Mouse (Mus musculus) urinary bladder, postnatal 10 days (tissue): Measurements from ENCODE around the gene Platr25.
A peak's percentile ranks its signal among the peaks of the same experiment; 100 is the strongest.
"Not testable (repeated sequence)": the region's sequence is repeated elsewhere in the genome, so short reads cannot be mapped to it uniquely, and the experiment has no call there.

Experiments
- DNase-seq: peaks from one replicate; pipeline ENCODE4 v3.0.0; 2022; ENCODE audit warnings: low spot score

Gene Platr25

GRCm38 (mm10) chr13:62760432-62761415 is at the start of gene Platr25:
Platr25 (minus strand) TSS chr13:62760709.
- DNase-seq = not testable (repeated sequence)

GRCm38 (mm10) chr13:62807981-62808380 is 47.5 kb upstream of the Platr25 start:
- not testable (repeated sequence) for DNase-seq

- DNase-seq = not testable (repeated sequence)
Observed at GRCm38 (mm10) chr13:62786135-62786493, 25.6 kb upstream of the Platr25 start.

- not testable (repeated sequence) for DNase-seq
Observed at GRCm38 (mm10) chr13:62785199-62786134, 25.0 kb upstream of the Platr25 start, which contains the start of gene Gm5141. Gm5141 (minus strand) TSS chr13:62785808.

GRCm38 (mm10) chr13:62763806-62764205 is 3.3 kb upstream of the Platr25 start:
- not testable (repeated sequence) for DNase-seq

- DNase-seq = no peak
Observed at GRCm38 (mm10) chr13:62733322-62733721, 27.2 kb downstream of the Platr25 start.

GRCm38 (mm10) chr13:62712611-62713010 is 47.9 kb downstream of the Platr25 start:
- not testable (repeated sequence) for DNase-seq

- not testable (repeated sequence) for DNase-seq
Observed at GRCm38 (mm10) chr13:62685287-62685648, 75.2 kb downstream of the Platr25 start.

GRCm38 (mm10) chr13:62684608-62685286 is 75.8 kb downstream of the Platr25 start:
- DNase-seq = not testable (repeated sequence)

GRCm38 (mm10) chr13:62653369-62653743 is 107.2 kb downstream of the Platr25 start:
- no peak for DNase-seq

GRCm38 (mm10) chr13:62652681-62653368 is 107.7 kb downstream of the Platr25 start:
- DNase-seq = not testable (repeated sequence)

- DNase-seq = not testable (repeated sequence)
Observed at GRCm38 (mm10) chr13:62627071-62627470, 133.4 kb downstream of the Platr25 start.

- not testable (repeated sequence) for DNase-seq
Observed at GRCm38 (mm10) chr13:62624277-62624665, 136.2 kb downstream of the Platr25 start.

- peak; percentile 43 for DNase-seq
Observed at GRCm38 (mm10) chr13:62623577-62624276, 136.8 kb downstream of the Platr25 start, which contains the start of gene 6720489N17Rik. 6720489N17Rik (minus strand) TSS chr13:62624182.
